Mouse (Mus musculus) lung, adult 2 months (tissue): ENCODE measurements around the gene Syt1.

Source experiments
- CTCF ChIP-seq: fragments of 200-500 bp; IDR thresholded peaks from 2 replicates; pipeline ENCODE4 v1.5.1; 2011; ENCODE audit warnings: mild to moderate bottlenecking, low read length, control low read depth; ENCODE audit not compliant: insufficient read depth
- POLR2A ChIP-seq: fragments of 200-500 bp; IDR thresholded peaks from 2 replicates; pipeline ENCODE4 v1.6.1; 2011; ENCODE audit warnings: low read depth, mild to moderate bottlenecking, control low read depth, low read length, borderline replicate concordance; ENCODE audit errors: extremely low read depth

DNA sequence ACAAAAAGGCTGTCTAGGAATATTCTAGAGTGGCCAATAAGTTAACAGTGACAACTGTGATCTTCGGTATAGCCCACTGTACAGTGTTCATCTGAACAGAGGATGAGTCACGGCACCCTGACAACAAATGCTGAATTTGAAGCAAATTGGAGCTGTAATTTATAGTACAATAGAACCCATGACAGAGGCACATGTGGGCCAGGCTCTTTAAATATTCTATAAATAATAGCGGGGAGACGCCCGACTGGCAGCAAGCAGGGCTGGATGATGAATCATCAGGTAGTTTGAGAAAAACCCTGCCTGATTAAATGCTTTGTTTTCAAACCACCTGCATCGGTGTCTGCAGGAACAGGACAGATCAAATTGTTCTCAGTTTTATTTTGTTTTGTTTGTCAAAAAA, 81.1 kb downstream of the Syt1 start:
- no peak for TF ChIP-seq CTCF
- TF ChIP-seq POLR2A = no peak
